Mouse (Mus musculus): Measurements from ENCODE around the gene Ifi208. TPM values are rescaled to one million over a fixed set of nuclear protein-coding genes. Genes with fewer than 3 reads are reported as not detected.
"Not testable (repeated sequence)": the region's sequence is repeated elsewhere in the genome, so short reads cannot be mapped to it uniquely, and the experiment has no call there.

The Ifi208 gene
- not detected in 2 replicates for polyA plus RNA-seq (2015; fragmentation: Nextera tagmentation; extraction: Ambion mirVana)

DNA sequence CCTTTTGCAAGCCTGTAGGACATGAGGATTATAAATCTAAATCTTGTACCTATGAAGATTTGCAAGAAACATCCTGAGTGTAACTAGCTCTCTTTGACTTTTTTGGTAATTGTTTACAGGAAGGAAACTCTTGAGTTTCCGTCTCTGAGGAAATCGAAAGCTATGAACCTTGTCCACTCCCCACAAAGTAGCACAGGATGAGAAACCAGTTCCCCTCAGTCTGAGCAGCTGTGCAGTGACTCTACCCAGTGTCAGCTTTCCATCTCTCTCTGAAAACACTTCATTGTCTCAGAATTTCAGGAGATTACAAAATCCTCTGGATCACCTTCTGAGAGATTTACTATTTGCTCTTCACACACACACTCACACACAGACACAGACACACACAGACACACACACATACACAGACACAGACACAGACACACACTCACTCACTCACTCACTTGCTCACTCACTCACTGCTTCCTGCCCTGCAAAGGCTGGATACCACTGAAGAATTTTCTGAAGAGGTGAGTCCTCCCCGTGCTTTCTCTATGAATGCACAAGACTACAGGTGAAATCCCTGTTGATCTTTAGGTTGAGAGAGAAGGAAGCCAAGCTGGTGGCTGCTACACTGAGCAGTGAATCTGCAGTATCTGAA, at the start of gene Ifi208:
TSS of gene Ifi208 (plus strand) at position 218 of the 640 bp plus-strand sequence.
- not testable (repeated sequence) for H3K27me3 ChIP-seq; H3K4me3 ChIP-seq; ATAC-seq (ENCODE audit: insufficient number of reproducible peaks, insufficient read depth, low FRiP score, low TSS enrichment, low read depth); H3K9ac ChIP-seq; H3K4me1 ChIP-seq; H3K9me3 ChIP-seq; H3K4me2 ChIP-seq; H3K36me3 ChIP-seq; H3K27ac ChIP-seq
- 41% methylated on average over 3 of the region's 3 CpGs for WGBS

DNA sequence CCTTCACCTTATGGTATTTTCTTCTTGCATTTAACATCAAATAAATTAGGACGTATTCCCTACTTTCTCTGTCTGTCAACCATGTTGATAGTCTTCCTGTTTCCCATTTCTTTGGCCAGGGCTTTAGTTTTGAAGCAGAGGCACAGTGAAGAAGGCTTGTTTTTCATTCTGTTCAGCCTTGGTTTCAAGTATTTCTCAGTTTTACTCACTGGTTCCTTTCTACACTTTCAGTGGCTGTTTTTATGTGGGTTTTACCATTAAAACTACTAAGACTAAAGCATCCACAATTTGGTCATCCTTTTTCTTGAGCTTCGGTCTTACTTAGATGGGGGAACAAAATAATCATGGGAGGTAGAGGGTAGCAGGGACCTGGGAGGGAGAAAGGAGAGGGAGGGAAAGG, 49.4 kb upstream of the Ifi208 start:
- Histone ChIP-seq H3K4me3 (no peak overlapping the region), H3K4me1 (no peaks in the 10 kb centered on the region), H3K36me3 (no peaks in the 10 kb centered on the region), H3K9ac (no peak overlapping the region), H3K4me2 (no peak overlapping the region), H3K9me3 (no peaks in the 10 kb centered on the region), H3K27me3 (no peaks in the 10 kb centered on the region), H3K27ac (no peak overlapping the region)
- WGBS: 87% methylated on average over 2 of the region's 2 CpGs
- no peak for ATAC-seq (ENCODE audit: insufficient number of reproducible peaks, insufficient read depth, low FRiP score, low TSS enrichment, low read depth)

DNA sequence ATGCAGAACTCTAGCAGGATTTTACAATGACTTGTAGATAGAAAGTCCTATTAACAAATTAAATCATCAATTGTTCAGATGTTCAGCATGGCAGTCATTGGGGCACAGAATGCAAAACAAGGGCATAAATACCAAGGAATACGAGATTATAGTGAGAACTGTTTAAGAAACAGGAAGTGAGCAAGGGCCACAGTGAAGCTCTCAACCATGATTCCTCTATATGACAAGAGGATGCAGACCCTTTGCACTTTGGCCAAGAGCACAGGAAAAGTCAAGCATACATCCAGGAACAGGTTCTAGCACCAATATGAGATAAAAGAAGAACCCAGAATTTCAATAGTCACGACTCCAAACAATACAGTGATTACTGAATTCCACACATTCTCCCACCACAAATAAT, 46.8 kb upstream of the Ifi208 start:
- Histone ChIP-seq H3K9ac (no peak overlapping the region), H3K4me3 (no peak overlapping the region), H3K27me3 (no peaks in the 10 kb centered on the region), H3K36me3 (no peaks in the 10 kb centered on the region), H3K27ac (no peak overlapping the region), H3K4me2 (no peak overlapping the region), H3K4me1 (no peaks in the 10 kb centered on the region), H3K9me3 (no peaks in the 10 kb centered on the region)
- ATAC-seq (ENCODE audit: insufficient number of reproducible peaks, insufficient read depth, low FRiP score, low TSS enrichment, low read depth): no peak
- WGBS: 64% methylated on average over 2 of the region's 2 CpGs

DNA sequence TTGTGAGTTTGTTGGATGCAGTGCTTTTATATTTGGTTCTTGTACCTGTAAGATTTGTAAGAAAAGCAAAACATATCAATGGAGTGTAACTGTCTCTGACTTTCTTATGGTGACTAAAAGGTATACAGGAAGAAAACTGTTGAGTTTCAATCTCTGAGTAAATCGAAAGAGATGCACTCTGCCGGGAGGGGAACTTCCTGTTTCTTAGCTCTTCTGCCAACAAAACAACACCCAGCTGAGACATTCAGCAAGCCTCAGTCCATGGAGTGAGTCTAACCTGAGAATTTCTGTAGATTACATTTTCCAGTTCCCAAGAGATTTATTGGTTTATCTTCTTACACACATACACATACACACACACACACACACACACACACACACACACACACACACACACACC, 42.9 kb upstream of the Ifi208 start, which contains the start of gene Ifi209:
TSS of gene Ifi209 (plus strand) at position 296 of the 400 bp plus-strand sequence.
- not testable (repeated sequence) for ATAC-seq (ENCODE audit: insufficient number of reproducible peaks, insufficient read depth, low FRiP score, low TSS enrichment, low read depth); H3K36me3 ChIP-seq; H3K27ac ChIP-seq; H3K27me3 ChIP-seq; H3K9ac ChIP-seq; H3K9me3 ChIP-seq; H3K4me2 ChIP-seq; H3K4me1 ChIP-seq; H3K4me3 ChIP-seq
- WGBS: 78% methylated on average over 2 of the region's 2 CpGs

DNA sequence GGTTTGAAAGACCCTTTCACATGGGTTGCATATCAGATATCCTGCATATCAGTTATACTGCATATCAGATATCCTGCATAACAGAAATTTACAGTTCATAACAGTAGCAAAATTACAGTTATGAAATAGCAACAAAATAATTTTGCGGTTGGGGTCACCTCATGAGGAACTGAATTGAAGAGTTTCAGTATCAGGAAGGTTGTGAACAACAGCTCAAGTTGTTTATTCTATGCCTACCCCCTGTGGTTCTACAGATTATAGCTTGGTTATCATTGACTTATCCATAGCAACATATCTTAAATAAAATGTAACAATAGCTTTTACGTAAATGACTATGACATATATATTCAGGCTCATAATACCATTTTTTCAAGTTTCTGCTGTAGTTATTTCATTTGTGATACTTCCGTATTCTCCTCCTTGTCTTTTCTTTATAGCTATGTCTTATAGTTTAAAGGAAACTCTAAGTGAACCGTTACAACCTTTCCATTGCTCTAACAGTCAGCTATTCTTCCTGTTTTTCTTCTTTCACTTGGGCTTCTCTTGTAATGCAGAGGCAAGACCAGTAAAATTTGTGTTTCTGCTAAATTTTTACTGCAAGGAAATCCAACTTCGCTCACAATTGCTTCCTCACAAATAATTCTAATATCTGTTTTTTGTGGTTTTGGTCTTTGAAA, 39.4 kb upstream of the Ifi208 start:
- Histone ChIP-seq H3K36me3 (no peaks in the 10 kb centered on the region), H3K27ac (no peak overlapping the region), H3K4me1 (no peaks in the 10 kb centered on the region), H3K4me3 (no peak overlapping the region), H3K9ac (no peak overlapping the region), H3K27me3 (no peaks in the 10 kb centered on the region), H3K9me3 (no peaks in the 10 kb centered on the region), H3K4me2 (no peak overlapping the region)
- 88% methylated on average over 5 of the region's 5 CpGs for WGBS
- ATAC-seq (ENCODE audit: insufficient number of reproducible peaks, insufficient read depth, low FRiP score, low TSS enrichment, low read depth): no peak

DNA sequence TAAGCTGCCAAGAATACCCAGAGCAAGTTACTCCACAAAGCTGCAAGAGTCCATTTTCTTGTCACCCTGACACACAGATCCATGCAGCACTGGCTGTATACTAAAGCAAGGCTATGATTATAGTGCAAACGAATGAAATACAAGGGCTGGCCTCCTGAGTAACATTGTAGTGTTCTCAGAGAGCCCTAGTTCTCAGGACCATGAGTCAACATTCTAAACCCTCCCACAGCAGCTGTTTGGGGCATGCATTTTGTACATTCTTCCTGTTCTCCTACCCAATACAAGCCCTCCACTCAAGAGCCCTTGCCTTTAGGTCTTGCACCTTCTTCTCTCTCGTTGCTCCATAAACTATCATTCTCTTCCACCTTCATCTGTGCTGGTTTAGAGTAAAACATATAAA, 28.1 kb upstream of the Ifi208 start:
- no peak for ATAC-seq (ENCODE audit: insufficient number of reproducible peaks, insufficient read depth, low FRiP score, low TSS enrichment, low read depth)
- Histone ChIP-seq H3K4me1 (no peaks in the 10 kb centered on the region), H3K27me3 (no peaks in the 10 kb centered on the region), H3K36me3 (no peaks in the 10 kb centered on the region), H3K4me2 (no peak overlapping the region), H3K9ac (no peak overlapping the region), H3K4me3 (no peak overlapping the region), H3K9me3 (no peaks in the 10 kb centered on the region), H3K27ac (no peak overlapping the region)
- 74% methylated on average over 2 of the region's 2 CpGs for WGBS

DNA sequence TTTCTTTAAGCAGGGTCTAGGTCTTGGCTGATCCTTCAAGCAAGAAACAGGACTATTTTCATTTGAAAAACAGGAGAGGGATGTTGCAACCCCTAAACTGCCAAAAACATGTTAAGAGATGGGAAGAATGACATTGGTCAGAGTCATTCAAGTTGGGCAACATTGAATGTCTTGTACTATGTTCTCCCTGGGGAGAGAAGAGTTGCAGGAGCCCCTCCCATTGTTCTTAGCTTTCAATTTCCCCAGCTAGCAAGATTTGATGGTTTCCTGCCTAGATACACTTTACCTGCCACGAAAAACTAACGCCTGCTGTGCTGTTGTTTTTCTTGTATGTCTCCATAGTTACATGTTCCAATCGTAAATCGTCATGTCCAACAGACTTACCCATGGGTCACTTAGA, 15.5 kb upstream of the Ifi208 start:
- no peak overlapping the region for H3K4me2 ChIP-seq
- no peak for ATAC-seq (ENCODE audit: insufficient number of reproducible peaks, insufficient read depth, low FRiP score, low TSS enrichment, low read depth)
- 87% methylated on average over 4 of the region's 4 CpGs for WGBS

DNA sequence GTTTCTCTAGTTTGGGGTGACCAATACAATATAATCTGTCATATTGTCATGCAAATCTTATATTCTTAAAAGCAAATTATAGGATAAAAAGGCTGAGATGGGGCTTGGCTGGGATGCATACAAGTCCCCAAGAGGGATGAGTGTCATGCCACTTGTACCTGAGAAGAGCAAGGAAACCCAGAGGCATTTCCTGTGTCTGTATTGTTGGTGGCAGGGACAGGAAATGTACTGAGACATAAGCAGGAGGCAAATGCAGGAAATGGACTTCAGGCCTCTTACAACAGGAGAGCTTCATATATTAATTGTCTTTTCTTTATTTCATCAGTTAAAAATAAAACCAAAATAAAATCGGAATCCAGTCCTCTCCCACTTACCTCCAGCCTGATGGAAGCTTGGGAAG, 5.1 kb downstream of the Ifi208 start:
- not testable (repeated sequence) for H3K36me3 ChIP-seq; H3K9me3 ChIP-seq; ATAC-seq (ENCODE audit: insufficient number of reproducible peaks, insufficient read depth, low FRiP score, low TSS enrichment, low read depth); H3K27ac ChIP-seq; H3K9ac ChIP-seq; H3K4me2 ChIP-seq; H3K27me3 ChIP-seq; H3K4me1 ChIP-seq; H3K4me3 ChIP-seq
- 76% methylated on average over 1 of the region's 1 CpGs for WGBS

More for the DNA sequence above, 15.5 kb upstream of the Ifi208 start:
- no peaks in the 10 kb centered on the region for H3K27me3 ChIP-seq
- no peak overlapping the region for H3K27ac ChIP-seq
- H3K36me3 ChIP-seq: no peaks in the 10 kb centered on the region
- H3K9me3 ChIP-seq: no peaks in the 10 kb centered on the region
- no peak overlapping the region for H3K9ac ChIP-seq
- H3K4me3 ChIP-seq: no peak overlapping the region
- no peaks in the 10 kb centered on the region for H3K4me1 ChIP-seq

DNA sequence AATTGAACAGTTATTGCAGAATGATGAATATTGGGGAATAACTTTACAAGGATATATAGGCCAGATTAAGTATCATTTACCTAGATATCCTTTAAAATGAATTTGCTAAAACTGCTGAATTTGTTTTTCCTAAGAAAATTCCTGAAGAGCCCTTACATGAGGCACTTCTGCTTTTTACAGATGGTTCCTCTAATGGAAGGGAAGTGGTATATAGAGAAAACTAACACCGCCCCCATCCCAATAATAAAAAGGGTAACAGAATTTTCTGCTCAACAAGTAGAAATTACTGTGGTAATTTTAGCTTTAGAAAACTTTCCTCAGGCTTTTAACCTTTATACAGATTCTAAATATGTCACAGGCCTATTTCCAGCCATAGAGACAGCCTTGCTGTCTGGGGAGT, 20.8 kb downstream of the Ifi208 start:
- no peaks in the 10 kb centered on the region for H3K27me3 ChIP-seq
- H3K27ac ChIP-seq: no peak overlapping the region
- ATAC-seq (ENCODE audit: insufficient number of reproducible peaks, insufficient read depth, low FRiP score, low TSS enrichment, low read depth): no peak
- no peaks in the 10 kb centered on the region for H3K4me1 ChIP-seq
- no peaks in the 10 kb centered on the region for H3K36me3 ChIP-seq
- H3K9me3 ChIP-seq: no peaks in the 10 kb centered on the region
- H3K4me2 ChIP-seq: no peak overlapping the region
- no peak overlapping the region for H3K4me3 ChIP-seq
- no peak overlapping the region for H3K9ac ChIP-seq
- WGBS: 86% methylated on average over 1 of the region's 1 CpGs

DNA sequence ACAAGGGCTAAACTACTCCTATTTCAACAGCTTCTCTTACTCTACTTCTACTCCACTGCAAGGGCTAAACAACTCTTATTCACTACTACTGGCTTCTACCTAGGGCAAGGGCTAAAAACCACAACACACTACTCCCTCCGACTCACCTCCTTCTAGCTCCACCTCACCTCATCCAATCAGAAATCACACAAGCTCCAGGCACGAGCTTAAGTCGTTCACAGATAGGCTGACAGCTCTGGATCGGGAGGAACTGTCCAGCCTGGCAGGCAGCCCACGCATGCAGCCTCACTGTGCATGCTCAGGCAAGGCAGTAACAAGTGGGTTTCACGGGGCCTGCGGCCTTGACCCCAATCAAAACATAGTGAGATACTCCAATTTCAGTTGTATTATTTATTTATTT, 59.7 kb downstream of the Ifi208 start:
- H3K4me1 ChIP-seq: no peaks in the 10 kb centered on the region
- no peaks in the 10 kb centered on the region for H3K27me3 ChIP-seq
- H3K27ac ChIP-seq: no peak overlapping the region
- no peaks in the 10 kb centered on the region for H3K9me3 ChIP-seq
- ATAC-seq (ENCODE audit: insufficient number of reproducible peaks, insufficient read depth, low FRiP score, low TSS enrichment, low read depth): no peak
- no peaks in the 10 kb centered on the region for H3K36me3 ChIP-seq
- WGBS: 29% methylated on average over 7 of the region's 7 CpGs
- no peak overlapping the region for H3K4me2 ChIP-seq
- H3K4me3 ChIP-seq: no peak overlapping the region
- H3K9ac ChIP-seq: no peak overlapping the region

DNA sequence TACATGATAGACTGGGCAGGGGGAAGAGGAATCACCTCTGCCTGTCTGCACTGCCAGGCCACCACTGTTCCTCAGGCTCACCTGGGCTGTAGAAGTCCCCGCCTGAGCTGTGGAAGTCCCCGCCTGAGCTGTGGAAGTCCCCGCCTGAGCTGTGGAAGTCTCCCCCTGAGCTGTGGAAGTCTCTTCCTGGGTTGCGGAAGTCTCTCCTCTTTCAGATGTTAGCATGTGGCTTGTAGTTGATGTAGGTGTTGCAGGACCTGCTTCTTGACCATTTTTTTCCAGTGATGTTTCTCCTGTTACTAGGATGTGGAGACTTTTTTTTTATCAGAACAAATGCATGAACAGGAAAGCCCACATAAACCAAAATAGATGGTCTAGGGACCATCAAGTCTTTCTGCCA, 61.5 kb downstream of the Ifi208 start:
- H3K9ac ChIP-seq; ATAC-seq (ENCODE audit: insufficient number of reproducible peaks, insufficient read depth, low FRiP score, low TSS enrichment, low read depth); H3K9me3 ChIP-seq; H3K4me1 ChIP-seq; H3K4me2 ChIP-seq; H3K27ac ChIP-seq; H3K4me3 ChIP-seq; H3K36me3 ChIP-seq; H3K27me3 ChIP-seq: not testable (repeated sequence)
- 82% methylated on average over 4 of the region's 4 CpGs for WGBS

DNA sequence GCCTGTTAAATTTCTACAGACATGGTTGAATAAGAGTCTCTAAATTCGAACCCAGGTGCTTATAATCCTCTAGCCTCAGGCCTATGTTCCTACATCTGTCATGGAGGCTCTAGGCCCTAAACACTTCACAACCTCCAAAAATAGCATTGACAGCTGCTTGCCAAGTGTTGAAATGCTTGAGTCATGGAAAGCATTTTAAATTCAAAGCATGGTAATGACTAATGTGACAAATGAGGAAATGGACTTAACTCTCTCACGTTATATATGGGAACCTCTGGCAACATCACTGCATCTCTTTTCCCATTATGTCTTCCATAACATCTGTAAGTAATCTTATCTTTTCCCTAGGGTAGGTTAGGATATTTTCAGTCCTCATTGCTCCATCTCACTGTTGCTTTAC, 63.5 kb downstream of the Ifi208 start:
- Histone ChIP-seq H3K4me1 (no peaks in the 10 kb centered on the region), H3K9ac (no peak overlapping the region), H3K4me3 (no peak overlapping the region), H3K36me3 (no peaks in the 10 kb centered on the region), H3K27ac (no peak overlapping the region), H3K27me3 (no peaks in the 10 kb centered on the region), H3K4me2 (no peak overlapping the region), H3K9me3 (no peaks in the 10 kb centered on the region)
- no peak for ATAC-seq (ENCODE audit: insufficient number of reproducible peaks, insufficient read depth, low FRiP score, low TSS enrichment, low read depth)
- 56% methylated on average over 2 of the region's 2 CpGs for WGBS

Measured in embryonic facial prominence, embryonic 13.5 days (tissue).